Mouse (Mus musculus): ENCODE data around the gene Isx.

Isx gene

DNA sequence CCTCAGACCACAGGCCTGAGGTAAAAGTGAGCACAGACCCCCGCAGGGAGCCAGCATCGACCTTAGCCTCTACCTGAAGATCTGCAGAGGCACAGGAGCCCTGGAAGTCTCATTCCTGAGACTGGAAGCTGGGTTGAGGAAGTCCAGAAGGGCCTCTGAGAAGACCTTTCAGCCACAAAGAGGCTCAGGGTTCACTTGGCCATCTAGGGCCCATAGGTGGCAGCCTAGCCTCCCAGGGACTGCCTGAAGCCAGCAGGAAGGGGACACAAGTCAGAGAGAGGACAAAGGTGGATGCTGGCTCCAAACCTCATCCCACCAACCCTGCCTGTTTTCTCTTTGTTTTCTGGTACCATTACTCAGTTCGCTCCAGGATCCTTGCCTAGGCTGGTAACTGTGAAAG is at the start of gene Isx:
Gene Isx (plus strand): TSS at position 234 of the 400 bp plus-strand sequence.
- no peak for DNase-seq (ENCODE audit: low spot score)

DNA sequence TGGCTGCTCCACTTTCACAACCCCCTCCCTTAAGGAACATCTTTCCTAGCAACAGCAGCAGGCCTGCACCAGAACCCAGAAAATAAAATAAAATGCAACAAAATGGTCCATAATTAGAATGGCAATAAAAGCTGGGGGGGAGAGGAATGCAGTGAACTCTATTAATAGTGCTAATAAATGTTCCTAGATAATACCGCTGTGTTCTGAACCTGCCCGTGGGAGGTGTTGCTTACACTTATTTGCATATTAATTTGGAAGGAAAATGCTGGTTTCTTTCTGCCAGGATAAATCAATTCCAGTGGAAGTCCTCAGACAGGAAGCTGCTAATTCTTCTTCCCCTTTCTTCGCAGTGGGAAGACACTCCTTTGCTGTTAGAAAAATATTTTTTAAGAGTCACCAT is 45.3 kb upstream of the Isx start:
- no peak for DNase-seq (ENCODE audit: low spot score)

DNA sequence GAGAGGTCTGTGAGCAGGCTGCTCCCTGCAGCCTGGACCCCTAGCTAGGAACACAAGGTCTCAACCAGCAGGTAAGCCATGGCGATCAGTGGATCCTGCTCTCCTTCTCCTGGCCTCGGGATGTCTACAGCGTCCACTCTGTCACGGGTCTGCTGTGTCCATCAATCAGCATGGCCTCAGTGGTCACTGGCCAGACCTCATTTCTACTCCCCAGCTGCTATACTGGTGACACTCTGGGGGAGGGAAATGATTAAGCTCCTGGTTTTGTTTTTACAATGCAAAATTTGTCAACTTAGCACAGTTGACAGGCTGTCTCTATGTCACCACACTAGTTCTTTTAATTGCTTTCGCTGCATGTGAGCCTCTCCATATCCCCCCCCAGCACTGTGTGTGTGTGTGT is 41.7 kb upstream of the Isx start:
- no peak for DNase-seq (ENCODE audit: low spot score)

DNA sequence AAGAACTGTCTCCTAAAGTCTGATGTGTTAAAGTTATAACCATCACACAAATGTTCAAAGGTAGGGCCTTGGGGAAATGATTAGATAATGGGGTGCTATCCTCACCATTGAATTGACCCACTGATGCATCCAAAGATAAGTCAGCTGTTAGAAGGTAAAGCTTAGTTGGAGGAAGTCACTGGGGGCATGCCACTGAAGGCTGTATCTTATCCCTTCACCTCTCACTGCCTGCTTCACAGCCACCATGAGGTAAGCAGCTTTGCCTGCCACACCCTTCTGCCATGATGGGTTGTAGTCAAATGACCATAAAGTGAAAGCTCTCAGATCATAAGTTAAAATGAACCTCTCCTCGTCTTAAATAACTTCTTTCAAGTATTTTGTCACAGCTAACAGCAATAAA is 38.7 kb upstream of the Isx start:
- DNase-seq (ENCODE audit: low spot score): no peak

DNA sequence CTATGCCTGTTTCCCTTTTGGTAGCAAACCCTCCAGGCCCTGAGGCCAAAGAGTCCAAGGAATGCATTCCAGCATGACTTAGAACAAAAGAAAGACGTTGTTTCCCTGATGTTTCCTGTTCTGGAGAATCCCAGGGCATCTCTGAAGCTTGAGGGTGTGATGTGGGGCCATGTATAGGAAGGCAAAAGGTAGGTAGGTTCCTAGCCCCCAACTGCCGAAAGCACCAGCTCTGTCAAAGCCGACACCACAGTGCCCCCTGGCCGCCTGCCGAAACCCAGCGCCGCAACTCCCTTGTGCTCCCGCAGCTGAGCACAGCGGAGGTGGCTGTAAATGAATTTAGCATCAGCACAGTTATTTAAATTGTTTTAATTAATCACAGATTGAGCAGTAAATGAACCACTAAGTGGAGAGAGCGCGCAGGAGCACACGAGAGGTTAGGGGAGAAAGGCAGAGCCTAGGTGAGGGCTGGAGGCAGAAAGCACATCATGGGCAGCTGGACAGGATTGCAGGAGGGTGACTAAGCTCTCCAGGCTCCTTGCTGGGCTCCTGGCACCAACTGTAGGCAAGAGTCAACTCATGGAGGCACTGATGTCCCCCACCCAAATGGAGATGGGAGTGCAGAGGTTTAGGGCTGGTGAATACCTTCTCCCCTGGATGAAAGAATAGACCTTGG is 25.5 kb upstream of the Isx start:
- no peak for DNase-seq (ENCODE audit: low spot score)

DNA sequence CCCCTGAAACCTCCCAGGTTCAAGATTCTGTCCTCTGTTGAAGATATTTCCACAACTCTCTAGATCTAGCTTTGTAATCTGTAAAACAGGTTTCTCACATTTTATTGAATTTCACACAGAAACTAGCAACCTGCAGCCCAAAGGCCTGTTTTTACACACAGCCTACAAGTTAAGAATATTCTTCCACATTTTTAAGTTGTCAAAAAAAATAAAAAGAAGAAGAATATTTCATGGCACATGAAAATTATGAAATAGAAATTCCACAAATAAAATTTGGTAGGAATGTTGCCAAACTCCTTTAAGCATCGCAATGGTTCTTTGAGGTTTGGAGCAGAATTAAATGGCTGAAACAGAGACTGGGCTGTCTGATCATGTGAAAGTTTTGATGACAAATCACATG is 24.3 kb upstream of the Isx start:
- DNase-seq (ENCODE audit: low spot score): no peak

DNA sequence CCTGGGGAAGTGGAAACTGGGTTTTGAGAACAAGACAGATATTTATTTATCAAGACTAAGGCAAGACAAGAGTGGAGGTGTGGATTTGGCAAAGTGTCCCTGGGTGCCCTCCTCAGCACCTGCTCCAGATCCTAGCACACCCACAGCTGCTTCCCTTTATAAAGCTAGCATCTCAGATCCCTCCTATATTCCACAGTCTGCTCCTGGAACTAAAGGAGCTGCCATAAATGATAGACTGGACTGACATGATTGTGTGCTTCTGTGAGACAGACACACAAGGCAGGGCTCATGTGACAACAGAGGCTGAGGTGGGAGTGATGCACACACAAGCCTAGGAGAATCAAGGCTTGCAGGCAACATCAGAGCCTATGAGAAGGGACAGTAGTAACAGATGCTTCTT is 22.0 kb upstream of the Isx start:
- DNase-seq (ENCODE audit: low spot score): no peak

DNA sequence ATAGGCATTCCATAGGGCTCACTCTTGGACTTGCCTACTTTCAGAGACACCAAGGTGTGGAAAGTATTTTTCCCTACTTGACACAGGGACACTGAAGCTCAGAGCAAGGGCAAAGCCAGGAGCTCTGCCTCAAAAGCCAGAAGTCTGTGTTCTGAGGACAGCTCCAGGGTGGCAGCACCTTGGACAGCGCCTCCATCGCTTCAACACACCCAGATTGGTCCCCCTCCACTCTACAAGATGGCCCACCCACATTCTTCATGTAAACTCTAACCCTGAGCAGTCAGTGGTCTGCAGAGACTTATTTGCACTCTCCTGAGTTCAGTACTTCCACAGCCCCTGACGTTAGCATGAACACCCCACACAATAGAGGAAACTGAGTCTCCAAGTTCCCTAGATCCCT is 21.1 kb upstream of the Isx start:
- DNase-seq (ENCODE audit: low spot score): no peak

DNA sequence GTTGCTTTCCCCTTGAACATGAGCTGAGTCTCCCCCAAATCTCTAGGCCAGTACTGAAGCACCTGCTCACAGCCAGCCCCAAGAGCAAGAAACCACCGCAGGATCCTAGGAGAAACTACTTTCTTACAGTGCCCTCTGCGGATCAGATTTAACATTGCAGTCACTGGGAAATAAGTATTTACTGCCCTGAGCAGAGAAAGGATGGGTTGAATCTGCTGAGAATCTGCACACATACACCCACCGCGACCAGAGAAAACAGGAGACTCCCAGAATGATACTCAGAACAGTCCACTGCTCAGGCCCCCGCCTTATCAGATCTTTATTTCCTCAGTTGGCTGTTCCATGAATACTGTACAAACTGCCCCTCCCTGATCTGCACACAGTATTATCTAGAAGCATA is 19.5 kb upstream of the Isx start:
- DNase-seq (ENCODE audit: low spot score): no peak

DNA sequence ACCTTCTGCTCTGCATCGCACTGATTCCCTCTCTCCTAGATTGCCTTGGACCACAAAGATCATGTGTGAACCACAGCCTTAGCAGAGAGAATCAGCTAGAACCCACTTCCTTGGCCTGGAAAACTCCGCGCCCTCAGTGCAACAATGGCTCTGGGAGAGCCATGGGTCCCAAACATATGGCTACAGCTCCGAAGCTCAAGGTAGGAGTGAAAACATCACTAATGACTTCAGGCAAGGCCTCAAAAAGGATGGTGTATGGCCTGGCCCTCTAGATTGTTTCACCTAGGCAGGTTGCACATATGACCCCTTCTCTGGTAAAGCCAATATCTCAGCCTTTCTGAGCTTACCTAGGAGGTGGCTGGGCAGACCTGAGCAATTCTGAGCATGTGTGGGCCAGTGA is 18.2 kb upstream of the Isx start:
- DNase-seq (ENCODE audit: low spot score): no peak

DNA sequence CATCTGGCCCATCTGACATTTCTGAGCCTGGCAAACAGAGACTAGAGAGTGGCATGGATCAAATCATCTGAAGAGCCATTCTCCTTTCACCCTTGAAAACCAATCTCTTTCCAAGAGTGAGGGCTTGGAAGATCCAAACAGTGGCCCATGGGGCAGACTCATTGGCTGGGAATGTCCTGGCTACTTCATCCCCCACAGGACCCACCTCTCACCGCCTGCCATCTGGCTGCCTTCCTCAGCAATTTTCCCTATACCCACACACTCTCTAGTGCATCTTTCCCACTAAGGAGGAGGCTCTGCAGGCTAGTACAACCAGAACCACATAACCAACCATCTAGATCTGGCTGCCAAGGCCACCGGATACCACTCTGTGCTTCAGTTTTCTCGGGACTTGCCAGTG is 17.6 kb upstream of the Isx start:
- DNase-seq (ENCODE audit: low spot score): no peak

DNA sequence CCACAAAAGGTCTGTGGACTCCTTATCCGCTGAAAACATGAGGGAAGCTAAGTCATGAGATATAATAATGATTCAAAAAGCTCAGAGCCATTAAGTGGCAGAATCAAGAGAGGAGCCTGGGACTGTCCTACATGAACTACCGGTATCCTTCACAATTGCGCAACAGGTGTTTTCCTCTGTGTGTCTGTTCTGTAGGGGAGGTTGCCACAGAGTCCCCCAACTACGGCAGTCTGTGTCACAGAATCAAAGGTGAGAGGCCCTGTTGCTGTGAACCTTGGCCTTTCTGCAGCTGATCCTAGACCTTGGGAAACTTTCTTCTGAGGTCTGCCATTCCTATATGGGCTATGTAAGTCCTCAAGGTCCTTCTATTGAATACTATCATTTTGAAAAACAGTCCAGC is 13.7 kb upstream of the Isx start:
- no peak for DNase-seq (ENCODE audit: low spot score)

DNA sequence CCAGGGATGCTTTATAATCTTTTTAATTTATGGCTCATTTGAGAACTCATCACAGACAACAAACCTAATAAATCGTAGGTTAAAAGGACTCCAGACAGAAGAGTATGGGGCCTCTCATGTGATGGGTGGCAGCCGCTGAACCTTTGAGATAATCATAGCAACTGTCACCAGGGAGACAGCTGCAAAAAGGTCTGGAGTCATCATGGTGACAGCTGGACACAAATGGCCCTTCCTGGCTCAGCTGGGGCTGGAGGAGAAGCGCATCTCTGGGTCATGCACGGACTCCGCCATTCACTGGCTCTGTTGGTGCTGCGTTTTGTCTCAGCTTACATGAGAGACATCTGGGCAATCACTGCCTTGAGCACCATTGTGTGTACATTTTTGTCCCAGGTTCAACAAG is 12.5 kb upstream of the Isx start:
- no peak for DNase-seq (ENCODE audit: low spot score)

DNA sequence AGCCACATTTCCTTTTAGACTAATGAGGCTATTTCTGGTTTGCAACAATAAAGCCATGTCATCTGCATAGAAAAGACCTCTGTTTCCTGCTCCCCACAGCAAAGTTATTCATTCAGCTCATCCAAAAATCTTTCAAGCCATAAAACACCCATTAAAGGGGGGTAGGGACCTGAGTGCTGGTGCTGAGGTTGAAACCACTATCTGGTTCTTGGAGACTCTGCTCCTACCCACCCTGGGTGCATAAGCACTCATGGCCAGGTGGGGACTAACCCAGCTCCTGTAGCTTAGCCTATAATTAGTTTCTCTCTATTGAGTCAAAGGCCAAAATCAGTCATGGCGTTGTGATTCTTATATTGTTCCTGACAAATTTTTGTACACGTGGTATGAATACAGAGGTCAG is 10.4 kb upstream of the Isx start:
- no peak for DNase-seq (ENCODE audit: low spot score)

DNA sequence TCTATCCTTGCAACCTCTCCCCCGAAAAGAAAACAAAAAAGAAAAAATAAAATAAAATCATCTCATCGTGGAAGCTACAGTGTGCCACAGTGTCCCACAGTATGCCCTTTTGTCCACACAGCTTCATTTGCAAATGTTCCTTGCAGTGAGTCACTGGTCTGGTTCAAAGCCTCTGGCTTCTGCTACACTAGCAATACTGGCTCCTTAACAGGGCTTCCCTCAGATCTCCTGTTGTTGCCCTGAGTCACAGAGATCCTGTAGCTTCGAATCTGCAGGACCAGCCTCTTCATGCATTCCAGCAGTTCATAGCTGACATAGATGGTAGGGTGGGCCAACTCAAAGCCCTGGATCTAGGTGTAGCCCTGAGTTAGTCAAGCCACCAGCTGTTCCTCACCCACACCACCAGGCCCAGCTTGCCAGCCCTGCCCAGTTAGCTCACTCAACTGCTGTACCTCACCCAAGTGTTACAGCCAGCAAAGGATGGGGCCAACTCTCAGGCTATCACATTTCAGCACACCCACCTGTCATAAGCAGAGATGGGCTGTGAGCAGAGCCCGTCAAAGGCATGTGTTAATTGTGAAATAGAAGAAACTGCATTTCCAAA is 2.5 kb upstream of the Isx start:
- DNase-seq (ENCODE audit: low spot score): no peak

DNA sequence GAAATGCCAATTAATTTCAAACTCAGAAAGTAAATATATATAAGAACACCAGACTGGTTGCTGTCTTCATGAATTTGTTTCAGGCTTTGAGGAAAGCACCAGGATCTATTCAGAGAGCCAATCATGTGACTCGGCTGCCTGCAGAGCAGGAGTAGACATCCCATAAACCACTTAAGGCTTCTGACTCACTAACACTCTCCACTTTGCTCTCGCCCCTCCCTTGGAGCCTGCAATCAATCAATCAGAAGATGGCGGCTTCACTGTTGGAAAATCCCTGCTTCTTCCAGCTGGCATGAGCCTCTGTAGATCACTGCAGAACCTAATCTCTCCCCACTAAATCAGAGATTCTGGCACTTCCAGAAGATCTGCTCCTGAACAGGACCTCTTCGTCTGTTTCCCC is 1.3 kb upstream of the Isx start:
- DNase-seq (ENCODE audit: low spot score): no peak

DNA sequence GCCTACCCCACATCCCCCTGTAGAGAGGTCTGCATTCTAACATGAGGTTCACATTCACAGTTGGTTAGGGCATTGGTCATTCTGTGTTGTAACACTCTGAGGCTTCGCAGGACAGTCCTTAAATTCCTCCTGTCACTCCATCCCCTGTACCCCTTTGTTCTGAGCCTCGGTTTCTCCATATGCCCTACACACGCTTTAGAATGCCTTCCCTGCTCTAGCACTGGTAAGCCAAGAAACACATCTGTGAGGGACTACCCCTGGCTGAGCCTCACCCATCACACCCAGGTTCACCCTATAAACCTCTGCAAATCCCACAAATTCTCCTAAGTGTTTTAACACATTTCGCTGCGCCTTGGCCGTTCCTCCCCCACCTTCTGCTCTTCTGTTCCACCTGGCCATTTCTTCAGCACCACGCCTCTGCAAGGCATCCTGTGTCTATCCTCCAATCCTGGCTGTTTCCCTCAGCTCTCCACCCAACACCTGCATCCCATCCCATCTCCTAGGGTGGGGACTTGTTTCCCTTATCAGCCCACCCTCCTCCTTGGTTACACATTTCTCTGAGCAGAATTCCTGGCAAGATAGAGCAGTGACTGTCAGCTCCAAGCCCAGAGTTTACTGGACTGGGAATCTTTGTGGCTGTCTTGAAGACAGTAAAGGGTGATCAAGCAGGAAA is 686 bp upstream of the Isx start:
- DNase-seq (ENCODE audit: low spot score): no peak

DNA sequence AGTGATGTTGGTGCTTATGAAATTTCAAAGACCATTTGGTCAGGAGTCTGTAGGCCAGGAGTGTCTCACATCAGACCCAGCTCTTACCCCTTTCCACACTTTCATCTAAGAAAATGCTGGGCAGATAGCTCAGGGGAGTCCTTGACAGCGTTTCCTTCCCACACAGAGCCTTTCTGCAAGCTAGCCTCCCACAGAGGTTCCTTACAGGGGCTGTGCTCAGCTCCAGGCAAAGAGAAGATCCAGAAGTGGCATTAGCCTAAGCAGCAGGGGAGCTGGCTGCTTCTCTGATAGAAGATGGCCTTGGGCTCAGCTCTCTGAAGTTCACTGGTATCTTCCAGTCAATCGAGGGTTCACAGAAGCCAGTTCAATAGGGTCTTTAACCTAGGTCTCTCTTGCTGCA is 1.6 kb downstream of the Isx start:
- DNase-seq (ENCODE audit: low spot score): no peak

DNA sequence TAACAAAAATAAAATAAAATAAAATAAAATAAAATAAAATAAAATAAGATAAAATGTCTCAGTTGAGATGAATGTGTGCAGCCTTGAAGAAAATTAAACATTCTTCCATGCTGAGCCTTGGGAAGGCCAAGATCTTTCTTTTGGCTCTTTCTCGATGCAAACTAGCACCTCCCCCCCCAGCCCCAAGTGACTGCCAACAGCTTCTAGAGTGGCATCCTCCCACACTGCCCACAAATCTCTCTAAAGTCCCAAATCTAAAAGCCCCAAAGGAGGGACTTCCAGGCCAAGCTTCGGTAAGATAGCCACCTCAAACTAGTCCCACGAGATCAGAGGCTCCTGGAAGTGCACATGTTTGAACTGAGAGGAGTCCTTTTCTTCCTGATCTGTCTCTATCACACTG is 5.7 kb downstream of the Isx start:
- no peak for DNase-seq (ENCODE audit: low spot score)

DNA sequence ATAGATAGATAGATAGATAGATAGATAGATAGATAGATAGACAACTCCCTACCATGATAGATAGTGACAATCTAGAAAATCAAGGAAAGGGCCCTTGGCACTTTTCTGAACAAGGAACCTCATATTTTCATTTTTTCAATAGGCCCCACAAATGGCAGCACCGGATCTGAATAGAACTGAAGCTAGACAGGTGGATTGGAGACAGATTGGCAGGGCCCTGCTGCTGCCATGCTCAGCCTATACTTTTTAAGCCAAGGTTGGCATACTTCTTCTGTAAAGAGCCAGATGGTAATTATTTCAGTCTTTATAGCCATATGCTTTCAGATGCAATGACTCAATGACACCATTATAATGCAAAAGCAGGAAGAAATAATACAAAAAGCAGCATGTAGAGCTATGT is 15.8 kb downstream of the Isx start:
- no peak for DNase-seq (ENCODE audit: low spot score)

DNA sequence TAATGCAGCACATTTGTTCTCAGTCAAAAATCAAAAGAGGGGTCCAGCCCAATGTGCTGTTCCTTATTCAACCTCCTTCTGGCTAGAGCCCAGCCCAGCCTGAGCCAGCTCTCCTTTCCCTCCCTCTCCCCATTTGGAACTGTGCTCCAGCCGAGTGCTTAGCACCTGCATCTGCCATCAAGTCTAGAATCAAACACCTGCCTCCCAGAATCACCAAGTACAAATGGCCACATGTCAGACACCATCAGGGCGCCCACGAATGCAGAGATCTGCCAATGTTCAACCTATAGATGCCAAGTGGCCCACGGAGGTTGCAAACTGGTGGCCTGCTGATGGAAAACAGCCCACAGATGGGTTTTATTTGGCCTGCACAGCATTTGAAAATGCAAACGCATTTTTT is 18.1 kb downstream of the Isx start:
- no peak for DNase-seq (ENCODE audit: low spot score)

DNA sequence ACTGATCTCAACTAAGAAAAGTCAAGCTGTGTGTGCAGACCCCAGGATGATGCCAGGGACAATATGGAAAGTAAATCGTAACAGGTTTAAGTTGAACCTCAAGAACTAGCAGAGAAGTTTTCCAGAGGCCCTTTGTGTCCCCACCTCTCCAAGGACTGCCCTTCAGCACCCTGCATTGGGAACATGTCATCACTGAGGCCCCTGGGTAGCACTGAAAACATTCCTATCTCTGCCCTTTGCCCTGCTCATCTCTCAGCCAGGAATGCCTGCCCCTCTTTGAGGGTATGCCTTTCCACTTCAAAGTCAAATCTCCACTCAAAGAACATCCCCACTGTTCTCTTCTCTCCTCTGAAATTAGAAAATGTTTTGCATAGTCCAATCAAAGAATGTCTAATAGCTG is 23.3 kb downstream of the Isx start:
- no peak for DNase-seq (ENCODE audit: low spot score)

DNA sequence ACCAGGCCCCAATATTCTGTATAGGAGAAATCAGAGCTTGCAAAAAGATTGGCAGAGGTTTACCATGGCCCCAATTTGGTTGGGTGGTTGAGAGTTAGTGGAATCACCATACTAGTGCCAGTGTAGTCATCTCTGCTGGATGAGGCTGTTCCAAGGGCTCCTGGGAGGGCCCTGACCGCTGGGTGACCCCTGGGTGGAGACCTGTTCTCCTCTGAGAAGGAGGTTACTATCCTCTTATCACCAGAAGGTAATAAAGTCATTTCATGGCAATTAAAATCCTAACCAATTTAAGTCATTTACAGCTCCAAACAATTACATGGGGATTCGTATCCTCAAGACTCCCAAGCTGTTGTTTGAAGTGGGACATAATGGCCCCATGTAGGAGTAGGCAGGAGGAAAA is 24.3 kb downstream of the Isx start:
- no peak for DNase-seq (ENCODE audit: low spot score)

DNA sequence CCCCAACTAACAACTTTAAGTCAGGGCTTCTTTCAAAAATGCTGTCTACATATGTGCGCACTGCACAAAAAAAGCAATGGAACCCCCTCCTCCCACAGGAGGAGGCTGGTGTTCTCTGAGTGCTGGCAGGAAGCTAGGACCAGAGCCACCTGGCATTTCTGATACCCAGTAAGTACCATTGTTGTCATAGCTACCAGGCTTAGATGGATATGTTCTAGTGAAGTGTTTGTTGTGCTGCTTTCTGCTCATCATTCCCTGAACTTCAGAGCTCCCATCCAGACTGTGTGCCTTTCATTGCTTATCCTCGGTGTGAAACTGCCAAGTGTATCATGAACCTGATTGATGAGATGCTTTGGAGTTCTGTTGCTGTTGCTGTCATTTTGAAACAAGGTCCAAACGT is 26.8 kb downstream of the Isx start:
- no peak for DNase-seq (ENCODE audit: low spot score)
